Mouse (Mus musculus): ENCODE results near the gene Tbkbp1.

- no peak for TF ChIP-seq CTCF (conservative IDR thresholded peaks at IDR 0.05; ENCODE audit: low read length)
- TF ChIP-seq NANOG (IDR thresholded peaks at IDR 0.05; ENCODE audit: borderline replicate concordance, low read length), result no peak
These were observed 22.3 kb downstream of the Tbkbp1 start for GRCm38 (mm10) chr11:97128956-97129355.
